8 mouse cellular contexts compared by ENCODE assay signal in genomic region chr3:51778738-51779592, GRCm38 (mm10).
A peak's percentile ranks its signal among the peaks of the same experiment; 100 is the strongest.
DNase-seq lines count a peak whose midpoint lies in the region; ATAC-seq lines count a peak whose summit lies in the region.
"Had no signal": no experiment of that assay in that cellular context is flagged by ENCODE, and none has a peak within 500 bp of the region (broad histone marks: within the 10 kb centered on the region; RNA-seq: fewer than 3 reads in every experiment).

No protein-coding gene starts in this region.

- DNase-seq in adrenal gland, postnatal 36 days = peak; percentile 22 to 27
- DNase-seq in cerebellum, adult 11-12 months = peak; percentile 61
- peak; percentile 26 for DNase-seq in hindlimb bud, embryonic 11.5 days (ENCODE audit: extremely low spot score, low read depth, low spot score)
- DNase-seq in c-Kit-positive CD71-positive TER-119-positive erythroid progenitor cells, embryonic 14.5 days (ENCODE audit: low spot score) = no peak
- no peak for DNase-seq in layer of hippocampus, postnatal 10 days (ENCODE audit: low spot score in 2 of 2)

- WGBS in forebrain, embryonic 15.5 days = 22% methylated on average over 16 of the region's 16 CpGs
- 22% methylated on average over 16 of the region's 16 CpGs for WGBS in midbrain, embryonic 13.5 days

- H3K27ac ChIP-seq in forebrain, embryonic 15.5 days (replicated peaks) = peak overlapping the region; percentile 74
- H3K27ac ChIP-seq in midbrain, embryonic 13.5 days = peak overlapping the region; percentile 78
- H3K27ac ChIP-seq: liver, embryonic 14.5 days had no signal

- no peaks in the 10 kb centered on the region for H3K36me3 ChIP-seq in forebrain, embryonic 15.5 days
- no peaks in the 10 kb centered on the region for H3K36me3 ChIP-seq in midbrain, embryonic 13.5 days

- ATAC-seq in forebrain, embryonic 15.5 days (replicated peaks) = peak; percentile 73
- peak; percentile 84 for ATAC-seq in midbrain, embryonic 13.5 days

- peaks cover 14% of the 10 kb centered on the region for H3K4me1 ChIP-seq in forebrain, embryonic 15.5 days
- peaks cover 28% of the 10 kb centered on the region for H3K4me1 ChIP-seq in midbrain, embryonic 13.5 days (replicated peaks)

- H3K4me2 ChIP-seq in forebrain, embryonic 15.5 days (replicated peaks) = no peak overlapping the region
- peak overlapping the region; percentile 17; the same call in 1 of the 2 replicates for H3K4me2 ChIP-seq in midbrain, embryonic 13.5 days (replicated peaks)

- H3K27me3 ChIP-seq in forebrain, embryonic 15.5 days = no peaks in the 10 kb centered on the region
- H3K27me3 ChIP-seq in midbrain, embryonic 13.5 days = no peaks in the 10 kb centered on the region

- no peak overlapping the region for H3K4me3 ChIP-seq in forebrain, embryonic 15.5 days
- H3K4me3 ChIP-seq in midbrain, embryonic 13.5 days (replicated peaks) = no peak overlapping the region

- H3K9me3 ChIP-seq in forebrain, embryonic 15.5 days = no peaks in the 10 kb centered on the region
- no peaks in the 10 kb centered on the region for H3K9me3 ChIP-seq in midbrain, embryonic 13.5 days

- 0 out of 2 replicates have a peak overlapping the region, but pooled peaks have one; percentile 4 for H3K9ac ChIP-seq in forebrain, embryonic 15.5 days (replicated peaks)
- peak overlapping the region; percentile 7; the same call in 1 of the 2 replicates for H3K9ac ChIP-seq in midbrain, embryonic 13.5 days (replicated peaks)
- H3K9ac ChIP-seq: liver, embryonic 14.5 days had no signal

Comparison
In these comparisons a context has a peak if more than half of its experiments do, and no peak if none do; other contexts are left out.
1. DNase-seq: peak in adrenal gland, postnatal 36 days (2 of 2), cerebellum, adult 11-12 months (single experiment) and hindlimb bud, embryonic 11.5 days (single experiment); none in c-Kit-positive CD71-positive TER-119-positive erythroid progenitor cells, embryonic 14.5 days (single experiment) and layer of hippocampus, postnatal 10 days (0 of 2).